Mouse (Mus musculus): ENCODE data around the gene Hook2.

DNA sequence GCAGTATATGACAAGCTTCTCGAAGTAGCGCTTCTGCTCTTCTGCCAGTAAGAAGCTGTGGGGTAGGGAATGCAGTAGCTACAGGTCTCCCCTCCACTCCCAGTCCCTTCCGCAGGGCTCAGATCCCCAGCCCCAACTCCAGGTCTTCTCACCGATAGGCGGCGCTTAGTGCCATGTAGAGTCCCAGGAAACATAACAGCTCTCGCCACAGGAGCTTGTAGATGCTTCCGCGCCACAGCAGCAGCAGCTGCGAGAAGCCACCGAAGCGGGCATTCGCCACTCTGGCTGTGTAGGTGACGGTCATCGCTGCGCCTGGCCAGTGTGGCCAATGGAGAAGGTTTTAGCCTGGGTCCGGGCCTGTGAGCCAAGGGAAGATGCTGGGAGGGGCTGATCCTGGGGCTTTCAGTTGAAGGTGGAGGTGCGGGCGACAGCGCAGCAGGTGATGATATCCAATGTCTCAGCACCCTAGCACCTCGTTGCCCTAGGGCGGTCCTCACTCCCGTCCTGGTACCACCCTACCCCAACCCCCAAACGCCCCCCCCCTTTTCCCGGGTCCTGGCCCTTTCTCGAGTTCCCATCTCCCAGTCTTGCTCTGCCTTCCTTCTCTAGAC is 22.9 kb downstream of the Hook2 start:
- no peak for TF ChIP-seq POLR2A (IDR thresholded peaks at IDR 0.05; ENCODE audit: insufficient read depth, low read depth, low read length)
- TF ChIP-seq CTCF (IDR thresholded peaks at IDR 0.05): peak; percentile 69
- no peak for TF ChIP-seq EP300 (IDR thresholded peaks at IDR 0.05; ENCODE audit: insufficient read depth, low read depth, low read length)

Data from heart, adult 2 months (tissue).